Mouse (Mus musculus) embryonic facial prominence, embryonic 15.5 days (tissue): ENCODE data around the gene Olfr1513. TPM values are rescaled to one million over a fixed set of nuclear protein-coding genes. Genes with fewer than 3 reads are reported as not detected.
"Not testable (repeated sequence)": the region's sequence is repeated elsewhere in the genome, so short reads cannot be mapped to it uniquely, and the experiment has no call there.

Experiments used
- ATAC-seq: fragments of 200-750 bp; cut with Nextera tagmentation; 2 replicates; pipeline ENCODE4 v1.8.0; 2017; ENCODE audit warnings: low read depth, moderate TSS enrichment; ENCODE audit not compliant: insufficient number of reproducible peaks, low FRiP score, low TSS enrichment
- H3K27ac ChIP-seq: fragments of 300-500 bp; sonication (generic); replicated peaks from 2 replicates; pipeline ENCODE4 v1.5.1; 2015; ENCODE audit warnings: mild to moderate bottlenecking, inconsistent platforms
- H3K27me3 ChIP-seq: fragments of 300-500 bp; sonication (generic); 2 replicates; pipeline ENCODE4 v1.6.1; 2015; ENCODE audit warnings: inconsistent platforms
- H3K36me3 ChIP-seq: fragments of 300-500 bp; sonication (generic); 2 replicates; pipeline ENCODE4 v1.6.1; 2015; ENCODE audit warnings: mild to moderate bottlenecking, inconsistent platforms
- H3K4me1 ChIP-seq: fragments of 300-500 bp; sonication (generic); 2 replicates; pipeline ENCODE4 v1.6.1; 2015; ENCODE audit warnings: inconsistent platforms
- H3K4me2 ChIP-seq: fragments of 300-500 bp; sonication (generic); replicated peaks from 2 replicates; pipeline ENCODE4 v1.6.1; 2015; ENCODE audit warnings: mild to moderate bottlenecking, inconsistent platforms
- H3K4me3 ChIP-seq: fragments of 300-500 bp; sonication (generic); replicated peaks from 2 replicates; pipeline ENCODE4 v1.5.1; 2015; ENCODE audit warnings: mild to moderate bottlenecking, inconsistent platforms
- H3K9ac ChIP-seq: fragments of 300-500 bp; sonication (generic); 2 replicates; pipeline ENCODE4 v1.6.1; 2015; ENCODE audit warnings: inconsistent platforms
- H3K9me3 ChIP-seq: fragments of 300-500 bp; sonication (generic); replicated peaks from 2 replicates; pipeline ENCODE4 v1.6.1; 2016; ENCODE audit warnings: inconsistent platforms
- WGBS: fragments of 180-500 bp; shearing (Covaris S2); methylation state at CpG from one replicate; pipeline ENCODE4 v1.1.7; 2015; 5-methylcytosine and 5-hydroxymethylcytosine counted together
- polyA plus RNA-seq: library from polyadenylated mRNA; unstranded; fragments of >200 nt; fragmentation: Nextera tagmentation; extraction: Ambion mirVana; gene quantifications from 2 replicates; pipeline ENCODE4 v1.2.1, GENCODE M21; 2015

The Olfr1513 gene
- polyA plus RNA-seq, 1 experiment from 2014 or later, result 0.31 TPM

DNA sequence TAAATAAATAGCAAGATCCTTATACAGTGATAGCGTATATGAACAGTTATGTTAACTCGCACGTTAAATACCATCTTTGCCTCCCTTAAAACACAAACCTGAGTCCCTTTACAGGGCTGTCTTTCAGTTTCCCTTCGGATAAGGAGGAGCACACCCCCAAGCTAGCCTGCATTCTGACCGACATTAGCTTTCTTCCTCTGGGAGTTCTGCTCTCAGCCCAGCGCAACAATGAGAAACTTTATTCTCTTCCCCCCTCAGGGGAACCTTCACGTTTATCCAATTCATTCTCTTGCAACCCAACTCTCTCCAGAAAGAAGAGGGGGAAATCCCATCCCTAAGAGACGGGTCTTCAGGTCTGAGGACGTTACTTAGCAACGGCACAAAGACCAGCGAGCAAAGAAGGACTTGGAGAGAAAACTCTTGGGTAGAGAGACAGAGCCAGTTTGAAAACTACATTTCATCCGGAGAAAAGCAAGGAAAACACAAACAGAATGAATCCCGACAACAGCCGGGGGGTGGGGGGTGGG, 28.8 kb downstream of the Olfr1513 start:
- H3K4me3 ChIP-seq, result peak overlapping the region; percentile 46
- peak overlapping the region; percentile 72 for H3K4me2 ChIP-seq
- WGBS, result 2% methylated on average over 14 of the region's 14 CpGs
- H3K9ac ChIP-seq, result no peak overlapping the region
- no peak overlapping the region for H3K27ac ChIP-seq
- H3K36me3 ChIP-seq, result no peaks in the 10 kb centered on the region
- H3K4me1 ChIP-seq, result peaks cover 9% of the 10 kb centered on the region
- ATAC-seq, result no peak
- no peaks in the 10 kb centered on the region for H3K9me3 ChIP-seq
- peaks cover 22% of the 10 kb centered on the region for H3K27me3 ChIP-seq

DNA sequence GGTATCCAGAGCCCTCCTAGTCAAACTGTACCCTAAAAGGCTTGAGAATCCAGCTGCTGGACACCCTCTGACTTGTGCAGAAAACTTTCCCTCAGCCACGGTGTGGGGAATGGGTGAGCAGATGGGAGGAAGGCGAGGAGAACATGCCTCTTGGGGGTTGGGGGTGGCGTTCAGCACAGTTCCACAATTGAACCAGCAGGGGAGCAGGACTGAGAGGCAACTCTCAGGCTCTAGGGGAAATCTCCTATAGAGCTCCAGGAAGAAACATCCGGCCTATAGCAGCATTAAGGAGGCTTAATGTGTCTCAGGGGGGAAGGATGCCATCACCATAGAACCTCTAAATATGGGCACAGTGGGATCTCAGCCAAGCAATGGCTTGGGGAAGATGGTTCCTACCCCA, 30.3 kb downstream of the Olfr1513 start:
- H3K4me2 ChIP-seq, result no peak overlapping the region
- no peaks in the 10 kb centered on the region for H3K36me3 ChIP-seq
- no peak overlapping the region for H3K27ac ChIP-seq
- H3K4me3 ChIP-seq, result no peak overlapping the region
- no peak for ATAC-seq
- H3K27me3 ChIP-seq, result peaks cover 12% of the 10 kb centered on the region
- H3K9ac ChIP-seq, result no peak overlapping the region
- H3K4me1 ChIP-seq, result peaks cover 9% of the 10 kb centered on the region
- 8% methylated on average over 4 of the region's 4 CpGs for WGBS
- H3K9me3 ChIP-seq, result no peaks in the 10 kb centered on the region

DNA sequence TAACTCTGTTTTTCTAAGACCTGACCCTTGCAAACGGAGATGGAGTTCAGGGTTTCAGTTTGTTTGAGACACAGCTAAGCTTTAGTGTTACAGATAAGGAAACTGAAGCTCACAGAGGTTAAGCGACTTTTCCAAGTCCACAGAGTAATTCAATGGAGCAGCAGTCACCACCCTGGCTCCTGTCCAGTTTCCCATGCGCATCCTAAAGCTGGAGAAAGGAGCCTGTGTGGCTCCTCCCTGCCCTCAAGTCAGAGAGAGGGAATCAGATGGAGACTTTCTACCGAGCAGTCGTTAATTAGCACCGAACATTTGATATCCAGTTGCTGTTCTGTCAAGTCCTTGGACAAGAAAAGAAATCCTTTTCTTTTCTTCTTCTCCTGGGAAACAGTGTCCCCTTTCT, 36.8 kb downstream of the Olfr1513 start:
- no peaks in the 10 kb centered on the region for H3K9me3 ChIP-seq
- H3K9ac ChIP-seq, result no peak overlapping the region
- no peak overlapping the region for H3K4me2 ChIP-seq
- no peak overlapping the region for H3K4me3 ChIP-seq
- H3K36me3 ChIP-seq, result peaks cover 4% of the 10 kb centered on the region
- WGBS, result 37% methylated on average over 6 of the region's 6 CpGs
- ATAC-seq, result no peak
- H3K4me1 ChIP-seq, result peaks cover 20% of the 10 kb centered on the region
- H3K27me3 ChIP-seq, result no peaks in the 10 kb centered on the region
- H3K27ac ChIP-seq, result no peak overlapping the region

DNA sequence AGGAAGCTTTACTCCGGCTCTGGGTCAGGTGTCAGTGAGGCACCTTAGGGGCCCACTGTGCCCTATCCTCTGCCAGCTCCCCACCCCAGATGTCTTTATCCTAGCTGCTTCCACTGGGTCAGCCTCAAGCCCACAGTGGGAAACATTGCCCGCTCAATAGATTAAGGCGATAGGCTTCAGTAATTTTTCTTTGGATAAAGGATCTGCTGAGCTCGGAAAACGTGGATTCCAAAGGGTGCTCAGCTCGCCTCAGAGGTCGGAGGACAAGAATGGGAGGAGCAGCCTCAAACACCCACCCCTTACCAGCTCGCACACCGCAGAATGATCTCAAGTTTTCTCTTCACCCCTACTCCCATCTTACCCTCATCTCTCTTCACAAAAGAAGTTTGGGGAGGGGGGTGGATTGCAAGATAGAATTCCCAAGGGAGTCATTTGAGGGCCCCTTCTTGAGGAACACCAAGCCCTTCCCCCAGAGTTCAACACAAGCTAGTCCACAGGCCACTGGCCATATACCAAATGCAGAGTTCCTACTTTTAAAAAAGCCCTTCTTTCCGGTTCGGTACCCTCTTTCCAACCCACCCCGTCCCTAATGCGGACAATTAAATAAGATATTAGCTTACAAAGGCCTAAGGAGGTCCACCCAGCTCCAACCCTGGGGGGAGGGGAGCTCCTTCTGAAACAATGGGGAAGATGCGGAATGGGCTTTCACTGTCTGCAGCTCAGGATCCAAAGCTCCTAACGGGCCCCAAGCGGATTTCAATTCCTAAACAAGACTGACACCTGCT, 39.6 kb downstream of the Olfr1513 start:
- Histone ChIP-seq H3K27me3 (no peaks in the 10 kb centered on the region), H3K36me3 (peaks cover 30% of the 10 kb centered on the region), H3K27ac (peak overlapping the region; percentile 84), H3K9me3 (no peaks in the 10 kb centered on the region), H3K4me3 (peak overlapping the region; percentile 82), H3K4me1 (peaks cover 30% of the 10 kb centered on the region), H3K9ac (peak overlapping the region; percentile 76; the same call in 1 of the 2 replicates), H3K4me2 (peak overlapping the region; percentile 72)
- ATAC-seq, result peak; percentile 55; the same call in 1 of the 2 replicates
- WGBS, result 9% methylated on average over 16 of the region's 16 CpGs

- Histone ChIP-seq H3K9ac (peak overlapping the region; percentile 76), H3K4me1 (peaks cover 30% of the 10 kb centered on the region), H3K36me3 (peaks cover 35% of the 10 kb centered on the region), H3K4me3 (peak overlapping the region; percentile 82), H3K9me3 (no peaks in the 10 kb centered on the region), H3K4me2 (peak overlapping the region; percentile 72), H3K27ac (peak overlapping the region; percentile 84), H3K27me3 (no peaks in the 10 kb centered on the region)
- WGBS, result 1% methylated on average over 40 of the region's 41 CpGs
- peak; percentile 78 for ATAC-seq
Observed at GRCm38 (mm10) chr14:52315792-52316440, 40.3 kb downstream of the Olfr1513 start.

DNA sequence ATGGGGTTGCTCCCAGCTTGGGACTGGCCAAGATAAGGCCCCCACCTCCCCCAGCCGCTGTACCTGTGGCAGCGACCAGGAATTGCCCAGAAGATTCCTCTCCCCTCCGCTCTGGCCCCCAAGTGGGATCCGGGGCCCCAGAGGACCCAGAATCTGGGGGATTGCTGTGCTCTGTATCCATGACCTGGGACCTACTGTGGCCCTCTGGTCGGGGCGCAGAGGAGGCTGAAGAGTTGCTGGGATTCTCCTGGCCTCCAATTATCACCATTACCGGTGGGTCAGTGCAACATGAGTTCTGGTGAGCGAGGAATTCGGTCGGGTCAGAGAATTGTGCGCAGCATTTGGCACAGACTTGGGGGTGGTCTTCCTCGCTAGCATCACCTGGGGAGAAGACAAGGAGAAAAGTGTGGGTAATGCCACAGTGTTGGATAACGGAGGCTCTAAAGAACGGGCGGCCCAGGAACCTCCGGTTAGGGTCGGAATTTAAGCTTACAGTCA, 40.9 kb downstream of the Olfr1513 start:
- Histone ChIP-seq H3K4me2 (peak overlapping the region; percentile 72), H3K27ac (peak overlapping the region; percentile 84), H3K4me1 (peaks cover 30% of the 10 kb centered on the region), H3K9ac (peak overlapping the region; percentile 76), H3K9me3 (no peaks in the 10 kb centered on the region), H3K4me3 (peak overlapping the region; percentile 82), H3K27me3 (no peaks in the 10 kb centered on the region), H3K36me3 (peaks cover 40% of the 10 kb centered on the region)
- WGBS, result 7% methylated on average over 17 of the region's 17 CpGs
- no peak for ATAC-seq

DNA sequence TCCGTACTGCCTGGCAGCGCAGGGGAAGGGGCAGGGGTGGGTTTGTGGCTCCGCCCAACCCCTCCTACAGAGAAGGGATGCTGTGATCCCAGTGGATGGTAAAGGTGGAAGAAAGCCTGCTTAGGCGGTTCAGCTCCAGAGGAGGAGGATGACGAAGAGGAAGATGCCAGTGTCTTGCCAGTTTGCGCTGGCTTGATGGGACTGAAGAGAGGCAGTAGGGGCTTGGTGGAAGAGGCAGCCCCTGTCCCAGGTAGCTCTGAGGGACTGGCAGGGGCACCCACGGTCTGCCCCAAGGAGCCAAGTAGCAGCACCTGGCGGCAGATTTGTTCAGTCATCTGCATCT, 41.4 kb downstream of the Olfr1513 start:
- ATAC-seq, result no peak
- Histone ChIP-seq H3K27me3 (no peaks in the 10 kb centered on the region), H3K4me1 (peaks cover 30% of the 10 kb centered on the region), H3K4me2 (peak overlapping the region; percentile 72), H3K36me3 (peaks cover 41% of the 10 kb centered on the region), H3K9ac (no peak overlapping the region; the same call in 1 of the 2 replicates), H3K27ac (no peak overlapping the region), H3K4me3 (peak overlapping the region; percentile 82), H3K9me3 (no peaks in the 10 kb centered on the region)
- WGBS, result 54% methylated on average over 8 of the region's 8 CpGs

DNA sequence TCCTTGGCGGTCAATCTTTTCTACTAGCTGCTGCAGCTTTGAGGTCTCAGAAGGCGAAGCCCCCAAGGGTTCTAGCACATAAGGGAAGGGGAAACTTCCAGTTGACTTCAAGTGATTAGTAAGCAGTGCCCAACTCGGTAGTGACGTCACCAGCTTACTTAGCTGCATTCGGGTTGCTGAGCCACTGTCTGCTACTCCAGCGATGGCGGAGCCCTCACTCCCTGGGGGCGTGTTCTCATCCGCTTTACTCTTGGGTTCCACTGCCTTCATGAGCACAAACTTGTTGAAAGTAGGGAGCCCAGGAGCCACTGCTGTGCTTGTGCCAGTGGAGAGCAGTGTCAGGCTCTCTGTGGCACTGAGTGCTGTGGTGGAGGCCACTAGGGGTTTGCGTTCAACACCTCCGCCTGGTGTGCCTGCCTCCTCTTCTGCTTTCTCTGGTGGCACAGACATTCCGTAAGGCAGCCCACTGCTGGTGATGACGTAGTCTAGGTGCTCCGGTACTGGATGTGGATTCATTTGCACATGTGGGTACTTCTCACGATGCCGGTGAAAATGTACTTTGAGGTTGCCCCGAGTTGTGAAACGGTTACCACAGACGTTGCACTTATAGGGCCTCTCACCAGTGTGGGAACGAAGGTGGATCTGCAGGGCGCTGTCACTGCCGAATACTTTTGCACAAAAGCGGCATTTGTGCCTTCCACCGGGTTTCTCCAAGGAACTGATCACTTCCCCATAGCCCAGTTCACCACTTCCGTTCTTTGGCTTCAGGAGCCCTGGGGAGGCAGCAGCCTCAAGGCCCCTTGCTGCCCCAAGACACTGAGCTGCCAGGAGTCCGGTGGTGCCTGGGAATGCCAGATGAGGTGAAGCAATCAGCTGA, 42.0 kb downstream of the Olfr1513 start:
- peak overlapping the region; percentile 72; the same call in 1 of the 2 replicates for H3K4me2 ChIP-seq
- no peaks in the 10 kb centered on the region for H3K27me3 ChIP-seq
- no peaks in the 10 kb centered on the region for H3K9me3 ChIP-seq
- H3K9ac ChIP-seq, result no peak overlapping the region
- H3K4me1 ChIP-seq, result peaks cover 30% of the 10 kb centered on the region
- peak overlapping the region; percentile 82; the same call in 1 of the 2 replicates for H3K4me3 ChIP-seq
- WGBS, result 87% methylated on average over 26 of the region's 26 CpGs
- ATAC-seq, result no peak
- no peak overlapping the region for H3K27ac ChIP-seq
- H3K36me3 ChIP-seq, result peaks cover 42% of the 10 kb centered on the region

DNA sequence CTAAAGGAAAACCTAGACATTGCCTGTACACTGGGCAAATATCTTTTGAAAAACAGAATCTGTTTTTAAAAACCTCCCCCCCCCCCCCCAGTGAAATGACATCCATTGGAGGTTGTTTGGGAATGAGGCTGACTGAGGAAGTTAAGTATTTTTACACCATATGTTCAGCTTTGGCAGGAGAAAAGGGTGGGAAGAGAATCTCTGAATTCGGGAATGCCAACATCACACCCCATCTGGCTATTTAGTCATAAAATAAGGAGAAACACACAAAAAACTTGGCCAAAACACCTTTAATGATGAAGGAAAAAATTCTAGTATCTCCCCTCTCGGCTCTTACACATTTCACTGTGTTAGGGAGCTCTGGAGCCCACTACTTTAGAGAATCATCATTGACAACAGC, 45.3 kb downstream of the Olfr1513 start:
- Histone ChIP-seq H3K9ac (no peak overlapping the region), H3K36me3 (peaks cover 50% of the 10 kb centered on the region), H3K4me3 (no peak overlapping the region), H3K27ac (no peak overlapping the region), H3K27me3 (no peaks in the 10 kb centered on the region), H3K9me3 (no peaks in the 10 kb centered on the region), H3K4me1 (peaks cover 23% of the 10 kb centered on the region), H3K4me2 (no peak overlapping the region)
- no peak for ATAC-seq
- WGBS, result 90% methylated on average over 2 of the region's 2 CpGs

- H3K27me3 ChIP-seq, H3K9me3 ChIP-seq, H3K4me2 ChIP-seq, ATAC-seq, H3K27ac ChIP-seq, H3K4me3 ChIP-seq, H3K9ac ChIP-seq: not testable (repeated sequence)
- 93% methylated on average over 6 of the region's 6 CpGs for WGBS
- H3K4me1 ChIP-seq, result peaks cover 20% of the 10 kb centered on the region
- peaks cover 50% of the 10 kb centered on the region for H3K36me3 ChIP-seq
Observed at GRCm38 (mm10) chr14:52310343-52310742, 45.9 kb downstream of the Olfr1513 start.
